Mouse (Mus musculus) hindbrain, embryonic 13.5 days (tissue): Measurements from ENCODE around the gene Ergic1. TPM values are rescaled to one million over a fixed set of nuclear protein-coding genes. Genes with fewer than 3 reads are reported as not detected.

Experiments
- ATAC-seq: fragments of 200-750 bp; cut with Nextera tagmentation; 2 replicates; pipeline ENCODE4 v1.8.0; 2017; ENCODE audit warnings: moderate TSS enrichment; ENCODE audit not compliant: low FRiP score
- H3K27ac ChIP-seq: fragments of 300-500 bp; sonication (generic); 2 replicates; pipeline ENCODE4 v1.5.1; 2015; ENCODE audit warnings: inconsistent platforms, mild to moderate bottlenecking, moderate library complexity
- H3K27me3 ChIP-seq: fragments of 300-500 bp; sonication (generic); 2 replicates; pipeline ENCODE4 v1.6.1; 2015; ENCODE audit warnings: mild to moderate bottlenecking, inconsistent platforms
- H3K36me3 ChIP-seq: fragments of 300-500 bp; sonication (generic); 2 replicates; pipeline ENCODE4 v1.6.1; 2015; ENCODE audit warnings: mild to moderate bottlenecking, inconsistent platforms
- H3K4me1 ChIP-seq: fragments of 300-500 bp; sonication (generic); replicated peaks from 2 replicates; pipeline ENCODE4 v1.6.1; 2015; ENCODE audit warnings: inconsistent platforms
- H3K4me2 ChIP-seq: fragments of 300-500 bp; sonication (generic); 2 replicates; pipeline ENCODE4 v1.6.1; 2015; ENCODE audit warnings: inconsistent platforms, mild to moderate bottlenecking, moderate library complexity
- H3K4me3 ChIP-seq: fragments of 300-500 bp; sonication (generic); 2 replicates; pipeline ENCODE4 v1.5.1; 2015; ENCODE audit warnings: mild to moderate bottlenecking, inconsistent platforms
- H3K9ac ChIP-seq: fragments of 300-500 bp; sonication (generic); 2 replicates; pipeline ENCODE4 v1.6.1; 2015; ENCODE audit warnings: mild to moderate bottlenecking, inconsistent platforms
- H3K9me3 ChIP-seq: fragments of 300-500 bp; sonication (generic); 2 replicates; pipeline ENCODE4 v1.6.1; 2016; ENCODE audit warnings: inconsistent platforms
- WGBS: fragments of 180-500 bp; shearing (Covaris S2); methylation state at CpG from one replicate; pipeline ENCODE4 v1.1.7; 2015; 5-methylcytosine and 5-hydroxymethylcytosine counted together
- microRNA-seq: library from miRNA; unstranded; fragments of <30 nt; microRNA quantifications from one replicate; pipeline ENCODE4, GENCODE M21; 2016
- polyA plus RNA-seq: library from polyadenylated mRNA; unstranded; fragments of >200 nt; fragmentation: Nextera tagmentation; extraction: Ambion mirVana; gene quantifications from 2 replicates; pipeline ENCODE4 v1.2.1, GENCODE M21; 2015

Gene Ergic1
- polyA plus RNA-seq, 1 experiment from 2014 or later, result 86.8 TPM

GRCm38 (mm10) chr17:26705463-26706359 is 144.4 kb downstream of the Ergic1 start:
- Histone ChIP-seq H3K27ac (0 out of 2 replicates have a peak overlapping the region, but pooled peaks have one; percentile 24), H3K9ac (no peak overlapping the region), H3K27me3 (no peaks in the 10 kb centered on the region), H3K9me3 (no peaks in the 10 kb centered on the region), H3K36me3 (peaks cover 24% of the 10 kb centered on the region), H3K4me1 (peaks cover 16% of the 10 kb centered on the region), H3K4me2 (no peak overlapping the region), H3K4me3 (no peak overlapping the region)
- WGBS, result 78% methylated on average over 11 of the region's 11 CpGs
- no peak for ATAC-seq

Small RNAs within 50 kb of the gene (microRNA-seq; reads per million reads assigned to microRNA genes)
- gene Gm22420, result not detected

Other genes with a start within 250 kb of the Ergic1 start
- gene Neurl1b, start 146.7 kb upstream of the Ergic1 start, polyA plus RNA-seq, result 0.78 and 1.0 TPM in 2 replicates
- 34.5 and 35.5 TPM in 2 replicates for gene Dusp1, start 639 bp downstream of the Ergic1 start, polyA plus RNA-seq
- gene Atp6v0e, start 101.7 kb downstream of the Ergic1 start, polyA plus RNA-seq, result 107 and 114 TPM in 2 replicates
- gene Crebrf, start 154.2 kb downstream of the Ergic1 start, polyA plus RNA-seq, result 15.2 and 15.3 TPM in 2 replicates
- 50.3 and 60.7 TPM in 2 replicates for gene Bnip1, start 219.6 kb downstream of the Ergic1 start, polyA plus RNA-seq